Mouse (Mus musculus): ENCODE data around the gene Hoxb4. TPM values are rescaled to one million over a fixed set of nuclear protein-coding genes. Genes with fewer than 3 reads are reported as not detected.

The Hoxb4 gene
- polyA plus RNA-seq, 1 experiment from 2014 or later = 5.1 TPM

GRCm38 (mm10) chr11:96351831-96352230 lies 33.8 kb downstream of the Hoxb4 start:
- ATAC-seq (ENCODE audit: low FRiP score) = peak; percentile 46

GRCm38 (mm10) chr11:96352691-96353521 lies 34.8 kb downstream of the Hoxb4 start:
- Histone ChIP-seq H3K4me1 (replicated peaks; ENCODE audit: control insufficient read depth, insufficient read depth, low read length) (peaks cover 5% of the 10 kb centered on the region; the same call in 1 of the 2 replicates), H3K4me2 (replicated peaks; ENCODE audit: low read depth, low read length) (peak overlapping the region; percentile 40), H3K9ac (ENCODE audit: low read depth, low read length) (peak overlapping the region; percentile 98), H3K36me3 (ENCODE audit: control insufficient read depth, insufficient read depth, low read length) (no peaks in the 10 kb centered on the region), H3K27me3 (ENCODE audit: control insufficient read depth, insufficient read depth, low read length) (peaks cover 52% of the 10 kb centered on the region), H3K9me3 (ENCODE audit: control insufficient read depth, low read length) (no peaks in the 10 kb centered on the region), H3K27ac (ENCODE audit: low read depth, low read length) (peak overlapping the region; percentile 98), H3K4me3 (ENCODE audit: low read depth, low read length) (peak overlapping the region; percentile 72)
- ATAC-seq (ENCODE audit: low FRiP score) = no peak
- DNase-seq (ENCODE audit: low spot score) = peak; percentile 74
- WGBS = under 1% methylated on average over 75 of the region's 75 CpGs

More at GRCm38 (mm10) chr11:96351831-96352230, 33.8 kb downstream of the Hoxb4 start:
- Histone ChIP-seq H3K9ac (ENCODE audit: low read depth, low read length) (peak overlapping the region; percentile 98), H3K27me3 (ENCODE audit: control insufficient read depth, insufficient read depth, low read length) (peaks cover 50% of the 10 kb centered on the region), H3K27ac (ENCODE audit: low read depth, low read length) (peak overlapping the region; percentile 98), H3K36me3 (ENCODE audit: control insufficient read depth, insufficient read depth, low read length) (no peaks in the 10 kb centered on the region), H3K4me3 (ENCODE audit: low read depth, low read length) (peak overlapping the region; percentile 72), H3K4me1 (replicated peaks; ENCODE audit: control insufficient read depth, insufficient read depth, low read length) (peaks cover 5% of the 10 kb centered on the region; the same call in 1 of the 2 replicates), H3K9me3 (ENCODE audit: control insufficient read depth, low read length) (no peaks in the 10 kb centered on the region), H3K4me2 (replicated peaks; ENCODE audit: low read depth, low read length) (peak overlapping the region; percentile 42)
- WGBS = 3% methylated on average over 19 of the region's 22 CpGs
- peak; percentile 66 for DNase-seq (ENCODE audit: low spot score)

- Histone ChIP-seq H3K36me3 (ENCODE audit: control insufficient read depth, insufficient read depth, low read length) (no peaks in the 10 kb centered on the region), H3K4me1 (replicated peaks; ENCODE audit: control insufficient read depth, insufficient read depth, low read length) (peaks cover 5% of the 10 kb centered on the region; the same call in 1 of the 2 replicates), H3K9me3 (ENCODE audit: control insufficient read depth, low read length) (no peaks in the 10 kb centered on the region), H3K27ac (ENCODE audit: low read depth, low read length) (peak overlapping the region; percentile 98), H3K4me2 (replicated peaks; ENCODE audit: low read depth, low read length) (peak overlapping the region; percentile 40), H3K27me3 (ENCODE audit: control insufficient read depth, insufficient read depth, low read length) (peaks cover 49% of the 10 kb centered on the region), H3K9ac (ENCODE audit: low read depth, low read length) (peak overlapping the region; percentile 98), H3K4me3 (ENCODE audit: low read depth, low read length) (peak overlapping the region; percentile 72)
- DNase-seq (ENCODE audit: low spot score) = peak; percentile 71
- no peak for ATAC-seq (ENCODE audit: low FRiP score)
- under 1% methylated on average over 14 of the region's 14 CpGs for WGBS
Observed at GRCm38 (mm10) chr11:96353522-96353841, 35.4 kb downstream of the Hoxb4 start.

- Histone ChIP-seq H3K27me3 (ENCODE audit: control insufficient read depth, insufficient read depth, low read length) (peaks cover 49% of the 10 kb centered on the region), H3K9me3 (ENCODE audit: control insufficient read depth, low read length) (no peaks in the 10 kb centered on the region), H3K4me1 (replicated peaks; ENCODE audit: control insufficient read depth, insufficient read depth, low read length) (peaks cover 5% of the 10 kb centered on the region; the same call in 1 of the 2 replicates), H3K9ac (ENCODE audit: low read depth, low read length) (peak overlapping the region; percentile 98), H3K36me3 (ENCODE audit: control insufficient read depth, insufficient read depth, low read length) (no peaks in the 10 kb centered on the region), H3K27ac (ENCODE audit: low read depth, low read length) (peak overlapping the region; percentile 98), H3K4me3 (ENCODE audit: low read depth, low read length) (peak overlapping the region; percentile 72), H3K4me2 (replicated peaks; ENCODE audit: low read depth, low read length) (peak overlapping the region; percentile 63)
- ATAC-seq (ENCODE audit: low FRiP score) (no peak), DNase-seq (ENCODE audit: low spot score) (peak; percentile 73)
- 2% methylated on average over 8 of the region's 8 CpGs for WGBS
Observed at GRCm38 (mm10) chr11:96353939-96354338, 35.9 kb downstream of the Hoxb4 start.

- H3K4me3 ChIP-seq (ENCODE audit: low read depth, low read length) = peak overlapping the region; percentile 72
- H3K36me3 ChIP-seq (ENCODE audit: control insufficient read depth, insufficient read depth, low read length) = no peaks in the 10 kb centered on the region
- peaks cover 5% of the 10 kb centered on the region; the same call in 1 of the 2 replicates for H3K4me1 ChIP-seq (replicated peaks; ENCODE audit: control insufficient read depth, insufficient read depth, low read length)
- WGBS = under 1% methylated on average over 25 of the region's 25 CpGs
- DNase-seq (ENCODE audit: low spot score) (peak; percentile 83), ATAC-seq (ENCODE audit: low FRiP score) (no peak)
- H3K4me2 ChIP-seq (replicated peaks; ENCODE audit: low read depth, low read length) = peak overlapping the region; percentile 63
- H3K27ac ChIP-seq (ENCODE audit: low read depth, low read length) = peak overlapping the region; percentile 98
- H3K27me3 ChIP-seq (ENCODE audit: control insufficient read depth, insufficient read depth, low read length) = peaks cover 48% of the 10 kb centered on the region
- H3K9ac ChIP-seq (ENCODE audit: low read depth, low read length) = peak overlapping the region; percentile 98
- H3K9me3 ChIP-seq (ENCODE audit: control insufficient read depth, low read length) = no peaks in the 10 kb centered on the region
Observed at GRCm38 (mm10) chr11:96354376-96354775, 36.3 kb downstream of the Hoxb4 start.

- 3% methylated on average over 9 of the region's 9 CpGs for whole genome bisulfite sequencing
- peak overlapping the region; percentile 72 for H3K4me3 ChIP-seq (ENCODE audit: low read depth, low read length)
- DNase-seq (ENCODE audit: low spot score) = no peak
- no peak for ATAC-seq (ENCODE audit: low FRiP score)
- no peaks in the 10 kb centered on the region for H3K9me3 ChIP-seq (ENCODE audit: control insufficient read depth, low read length)
- peak overlapping the region; percentile 63 for H3K4me2 ChIP-seq (replicated peaks; ENCODE audit: low read depth, low read length)
- no peaks in the 10 kb centered on the region for H3K36me3 ChIP-seq (ENCODE audit: control insufficient read depth, insufficient read depth, low read length)
- H3K27ac ChIP-seq (ENCODE audit: low read depth, low read length) = peak overlapping the region; percentile 98
- H3K27me3 ChIP-seq (ENCODE audit: control insufficient read depth, insufficient read depth, low read length) = peaks cover 45% of the 10 kb centered on the region
- peak overlapping the region; percentile 98 for H3K9ac ChIP-seq (ENCODE audit: low read depth, low read length)
- peaks cover 5% of the 10 kb centered on the region; the same call in 1 of the 2 replicates for H3K4me1 ChIP-seq (replicated peaks; ENCODE audit: control insufficient read depth, insufficient read depth, low read length)
Observed at GRCm38 (mm10) chr11:96354801-96355311, 36.8 kb downstream of the Hoxb4 start.

- Histone ChIP-seq H3K4me3 (ENCODE audit: low read depth, low read length) (no peak overlapping the region), H3K36me3 (ENCODE audit: control insufficient read depth, insufficient read depth, low read length) (no peaks in the 10 kb centered on the region), H3K9ac (ENCODE audit: low read depth, low read length) (no peak overlapping the region), H3K4me2 (replicated peaks; ENCODE audit: low read depth, low read length) (no peak overlapping the region), H3K27ac (ENCODE audit: low read depth, low read length) (no peak overlapping the region), H3K9me3 (ENCODE audit: control insufficient read depth, low read length) (no peaks in the 10 kb centered on the region), H3K4me1 (replicated peaks; ENCODE audit: control insufficient read depth, insufficient read depth, low read length) (peaks cover 10% of the 10 kb centered on the region), H3K27me3 (ENCODE audit: control insufficient read depth, insufficient read depth, low read length) (peaks cover 55% of the 10 kb centered on the region)
- ATAC-seq (ENCODE audit: low FRiP score) (no peak), DNase-seq (ENCODE audit: low spot score) (no peak)
- 2% methylated on average over 5 of the region's 5 CpGs for WGBS
Observed at GRCm38 (mm10) chr11:96363807-96364206, 45.7 kb downstream of the Hoxb4 start.

GRCm38 (mm10) chr11:96365441-96366091 lies 47.5 kb downstream of the Hoxb4 start, which contains the start of gene Hoxb1:
Hoxb1 (plus strand) TSS chr11:96365752.
- DNase-seq (ENCODE audit: low spot score) (peak; percentile 65), ATAC-seq (ENCODE audit: low FRiP score) (peak; percentile 69)
- peak within 1 kb of the TSS; percentile 40; the same call in 1 of the 2 replicates for H3K9ac ChIP-seq (ENCODE audit: low read depth, low read length)
- H3K4me2 ChIP-seq (replicated peaks; ENCODE audit: low read depth, low read length) = peak within 1 kb of the TSS; percentile 40
- H3K27ac ChIP-seq (ENCODE audit: low read depth, low read length) = no peak within 1 kb of the TSS
- peaks cover 10% of the 10 kb centered on the region for H3K4me1 ChIP-seq (replicated peaks; ENCODE audit: control insufficient read depth, insufficient read depth, low read length)
- no peaks in the 10 kb centered on the region for H3K9me3 ChIP-seq (ENCODE audit: control insufficient read depth, low read length)
- no peaks in the 10 kb centered on the region for H3K36me3 ChIP-seq (ENCODE audit: control insufficient read depth, insufficient read depth, low read length)
- WGBS = 1% methylated on average over 26 of the region's 26 CpGs
- peaks cover 69% of the 10 kb centered on the region for H3K27me3 ChIP-seq (ENCODE audit: control insufficient read depth, insufficient read depth, low read length)
- peak within 1 kb of the TSS; percentile 33 for H3K4me3 ChIP-seq (ENCODE audit: low read depth, low read length)

Measured in hindbrain, embryonic 11.5 days (tissue).